Mouse (Mus musculus): ENCODE measurements at regions not wholly inside any gene's neighbourhood (a gene's known extent, or its start where the extent isn't known, plus 50 kb on each side); places are given as distances from the start of the nearest gene placed in this dataset.

- TF ChIP-seq POLR2A (IDR thresholded peaks at IDR 0.05; ENCODE audit: low read depth, low read length): no peak
- TF ChIP-seq CTCF (IDR thresholded peaks at IDR 0.05; ENCODE audit: extremely low read depth, insufficient read depth, insufficient read length, insufficient replicate concordance): no peak
These were observed 104.7 kb upstream of the Mbnl2 start for GRCm38 (mm10) chr14:120170733-120171132.

Data from spleen, adult 2 months (tissue).